Mouse (Mus musculus) CH12.LX (cell line): ENCODE data around the gene Wscd1.

Source experiments
- CHD1 ChIP-seq: IDR thresholded peaks from 2 replicates; pipeline ENCODE4 v1.6.1; 2012; ENCODE audit warnings: low read depth, low read length, improper control_type of control experiment, inconsistent platforms
- CHD2 ChIP-seq: IDR thresholded peaks from 2 replicates; pipeline ENCODE4 v1.6.1; 2011; ENCODE audit warnings: low read length, improper control_type of control experiment
- CTCF ChIP-seq, 2 experiments: IDR thresholded peaks in 1 of 2; conservative IDR thresholded peaks in 1 of 2; 2 replicates each; pipeline ENCODE4 v1.5.1; 2011 to 2012; ENCODE audit warnings: low read depth in 2 of 2, low read length in 2 of 2, improper control_type of control experiment in 1 of 2, inconsistent platforms in 1 of 2, mild to moderate bottlenecking in 1 of 2, moderate library complexity in 1 of 2
- EP300 ChIP-seq: IDR thresholded peaks from 2 replicates; pipeline ENCODE4 v1.6.1; 2011; ENCODE audit warnings: low read length, improper control_type of control experiment
- MYC ChIP-seq: IDR thresholded peaks from 2 replicates; pipeline ENCODE4 v1.6.1; 2011; ENCODE audit warnings: low read depth, mild to moderate bottlenecking, improper control_type of control experiment, low read length
- POLR2A ChIP-seq: IDR thresholded peaks from 2 replicates; pipeline ENCODE4 v1.6.1; 2011; ENCODE audit warnings: low read depth, mild to moderate bottlenecking, improper control_type of control experiment, low read length
- TCF12 ChIP-seq: IDR thresholded peaks from 2 replicates; pipeline ENCODE4 v1.6.1; 2014; ENCODE audit warnings: low read depth, mild to moderate bottlenecking, inconsistent platforms, low read length, improper control_type of control experiment
- ZC3H11A ChIP-seq: IDR thresholded peaks from 2 replicates; pipeline ENCODE4 v1.6.1; 2012; ENCODE audit warnings: low read depth, mild to moderate bottlenecking, inconsistent platforms, low read length, improper control_type of control experiment

- TF ChIP-seq EP300, result no peak
- no peak for TF ChIP-seq POLR2A
- TF ChIP-seq ZC3H11A, result no peak
- no peak for TF ChIP-seq CTCF (conservative IDR thresholded peaks at IDR 0.05 in 1 of 2, IDR thresholded peaks at IDR 0.05 in 1 of 2; ENCODE audit: low read depth in 2 of 2, low read length in 2 of 2)
- TF ChIP-seq TCF12, result no peak
- no peak for TF ChIP-seq CHD2
- TF ChIP-seq CHD1, result no peak
- TF ChIP-seq MYC, result no peak
These were observed 3.8 kb upstream of the Wscd1 start for GRCm38 (mm10) chr11:71745875-71746274.
